Mouse (Mus musculus): ENCODE data around the gene Olfr943.

Gene Olfr943

DNA sequence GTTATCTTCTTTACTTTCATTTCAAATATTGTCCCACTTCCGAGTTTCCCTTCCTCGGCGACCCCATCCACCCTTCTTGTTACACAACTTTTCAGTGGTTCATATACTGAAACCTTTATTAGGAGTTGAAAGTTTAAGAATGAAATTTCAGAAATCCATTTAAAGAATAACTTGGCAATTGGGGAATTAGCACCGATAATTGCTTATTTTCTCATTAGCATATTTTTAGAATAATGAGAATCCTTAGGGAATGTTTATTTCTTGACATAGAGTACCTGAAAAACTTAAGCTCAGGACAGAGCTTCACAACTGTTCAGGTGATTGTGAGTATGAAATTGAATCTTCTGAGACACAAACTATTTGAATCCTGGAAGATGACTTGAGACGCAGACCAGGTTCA lies at the start of gene Olfr943:
Gene Olfr943, plus strand, starts transcription at position 301 of the 400 bp plus-strand sequence.
- in situ Hi-C loops (cut with MboI; ENCODE audit: low pct_unique_long_range_greater_than_20kb in 1 of 2, low sequenced_read_pairs in 2 of 2, unreplicated experiment in 1 of 2) = no loop called here

- in situ Hi-C loops (cut with MboI; ENCODE audit: low pct_unique_long_range_greater_than_20kb in 1 of 2, low sequenced_read_pairs in 2 of 2, unreplicated experiment in 1 of 2) = no loop called here
Measured at GRCm38 (mm10) chr9:39127326-39127725, 38.8 kb upstream of the Olfr943 start.

- in situ Hi-C loops (cut with MboI; ENCODE audit: low pct_unique_long_range_greater_than_20kb in 1 of 2, low sequenced_read_pairs in 2 of 2, unreplicated experiment in 1 of 2) = no loop called here
Measured at GRCm38 (mm10) chr9:39127831-39128230, 38.3 kb upstream of the Olfr943 start, which contains the start of gene Olfr27. Olfr27 (plus strand) TSS chr9:39128131.

DNA sequence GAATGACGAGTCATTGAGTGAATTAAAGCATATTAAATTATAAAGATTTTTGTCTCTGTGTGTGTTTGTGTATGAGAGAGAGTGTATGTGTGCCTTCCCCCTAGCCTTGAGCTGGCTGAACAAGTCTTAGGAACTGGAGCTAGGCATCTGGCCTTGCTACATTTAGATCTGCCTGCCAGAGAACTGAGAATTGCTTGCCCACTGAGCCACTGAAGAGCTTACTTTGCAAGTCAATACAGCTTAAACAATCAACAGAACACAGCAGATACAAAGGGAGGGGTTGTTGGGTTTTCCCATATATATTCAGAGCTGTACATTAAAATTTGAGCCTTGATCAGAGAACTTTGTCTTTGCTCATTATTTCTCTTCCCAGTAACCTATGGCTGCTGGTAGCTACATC lies 13.7 kb upstream of the Olfr943 start:
- in situ Hi-C loops (cut with MboI; ENCODE audit: low pct_unique_long_range_greater_than_20kb in 1 of 2, low sequenced_read_pairs in 2 of 2, unreplicated experiment in 1 of 2) = no loop called here

DNA sequence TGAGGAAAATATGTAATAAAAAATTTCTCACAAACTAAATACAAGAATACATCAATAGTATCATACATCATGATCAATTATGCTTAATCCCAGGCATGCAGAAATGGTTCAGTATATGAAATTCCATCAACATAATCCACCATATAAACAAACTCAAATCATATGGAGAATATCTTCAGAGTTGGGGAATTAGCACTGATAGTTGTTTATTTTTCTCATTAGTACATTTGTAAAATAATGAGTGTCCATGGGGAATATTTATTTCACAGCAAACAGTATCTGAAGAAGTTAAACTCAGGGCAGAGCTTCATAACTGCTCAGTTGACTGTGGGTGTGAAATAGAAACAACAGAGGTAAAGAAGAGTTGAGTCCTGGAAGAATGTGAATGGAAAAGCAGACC lies 35.5 kb downstream of the Olfr943 start, which contains the start of gene Olfr944:
Gene Olfr944, plus strand, starts transcription at position 301 of the 400 bp plus-strand sequence.
- in situ Hi-C loops (cut with MboI; ENCODE audit: low pct_unique_long_range_greater_than_20kb in 1 of 2, low sequenced_read_pairs in 2 of 2, unreplicated experiment in 1 of 2) = no loop called here
